Mouse (Mus musculus): Measurements from ENCODE around the gene Rbpms2. TPM values are rescaled to one million over a fixed set of nuclear protein-coding genes. Genes with fewer than 3 reads are reported as not detected.

Gene Rbpms2
- polyA plus RNA-seq, 2 experiments from 2014 or later: 0.23 to 3.0 TPM

DNA sequence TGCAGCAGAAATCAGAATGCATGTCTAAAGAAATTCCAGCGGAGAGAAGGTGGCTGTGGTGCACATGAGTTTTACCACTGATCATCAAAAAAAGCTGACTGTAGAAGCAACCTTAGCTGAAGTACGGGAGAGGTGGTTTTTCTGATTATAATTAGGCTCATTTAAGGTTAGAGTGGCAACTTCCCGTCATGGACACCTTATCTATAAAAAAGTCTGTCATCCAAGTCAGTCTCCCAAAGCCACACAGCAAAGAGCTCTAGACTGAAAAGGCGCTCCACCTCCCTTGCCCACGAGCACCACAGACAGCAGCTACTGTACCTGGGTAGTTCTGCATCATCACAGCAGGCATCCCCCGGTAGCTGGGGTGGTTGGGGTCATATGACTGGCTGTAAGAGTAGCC, 71.1 kb downstream of the Rbpms2 start:
- ATAC-seq: no peak

DNA sequence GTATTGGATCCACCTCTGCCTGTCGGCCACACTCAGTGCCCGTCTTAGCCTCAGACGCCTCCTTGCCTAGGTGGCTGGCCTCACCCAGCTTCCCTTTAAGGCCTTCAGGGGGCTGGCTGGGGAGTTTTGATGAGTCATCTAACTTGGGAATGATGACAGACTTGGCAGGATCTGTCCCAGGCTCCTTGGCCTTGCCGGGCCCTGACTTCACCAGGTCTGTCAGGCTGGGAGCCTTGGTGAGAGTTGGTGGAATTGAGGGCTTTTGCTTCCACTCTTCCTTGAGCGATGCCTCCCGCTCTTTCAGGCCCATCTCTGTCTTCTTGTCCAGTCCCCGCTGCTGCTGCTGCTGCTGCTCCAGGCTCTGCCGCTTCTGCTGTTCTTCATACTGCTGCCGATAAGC, 72.8 kb downstream of the Rbpms2 start:
- no peak for ATAC-seq

DNA sequence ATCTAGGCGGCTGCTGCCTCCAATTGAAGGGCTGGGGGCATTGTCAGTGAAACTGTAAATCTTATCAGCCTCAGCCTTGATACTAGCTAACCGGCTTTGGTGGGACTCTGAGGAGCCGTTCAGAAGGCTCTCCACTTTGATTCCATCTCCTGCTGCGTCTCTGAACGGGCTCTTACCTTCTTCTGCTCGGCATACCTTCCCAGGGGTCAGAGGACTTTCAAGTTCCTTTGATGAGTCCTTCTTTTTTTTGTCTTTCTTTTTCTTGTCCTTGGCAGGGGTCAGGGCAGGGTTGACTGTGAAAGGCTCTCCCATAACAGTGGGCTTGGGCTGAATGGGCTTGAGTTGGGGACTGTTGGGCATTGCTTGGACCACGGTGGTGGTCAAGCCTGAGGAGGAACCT, 73.8 kb downstream of the Rbpms2 start:
- ATAC-seq: no peak

- no peak for ATAC-seq
Measured at GRCm38 (mm10) chr9:65703926-65704595, 74.6 kb downstream of the Rbpms2 start.

Other genes with a start within 250 kb of the Rbpms2 start
- not detected for gene Kbtbd13, start 238.0 kb upstream of the Rbpms2 start, polyA plus RNA-seq (2017; shearing (Covaris generic))
- not detected for gene Rasl12, start 231.1 kb upstream of the Rbpms2 start, polyA plus RNA-seq (2017; shearing (Covaris generic))
- gene Slc51b, start 206.7 kb upstream of the Rbpms2 start, polyA plus RNA-seq (2017; shearing (Covaris generic)): not detected
- 10 to 100 TPM; 29.3 to 31.7 TPM for gene Mtfmt, start 193.9 kb upstream of the Rbpms2 start, polyA plus RNA-seq (2017; shearing (Covaris generic))
- 10 to 100 TPM; 76.6 to 78.9 TPM for gene Spg21, start 168.7 kb upstream of the Rbpms2 start, polyA plus RNA-seq (2017; shearing (Covaris generic))
- under 1 TPM in 1 of 2 experiments, not detected in 1; 0.35 TPM for gene Ankdd1a, start 109.5 kb upstream of the Rbpms2 start, polyA plus RNA-seq (2017; shearing (Covaris generic))
- gene Plekho2, start 49.6 kb upstream of the Rbpms2 start, polyA plus RNA-seq (2017; shearing (Covaris generic)): 10 to 100 TPM; 53.6 to 81.0 TPM
- gene Pif1, start 42.5 kb upstream of the Rbpms2 start, polyA plus RNA-seq (2017; shearing (Covaris generic)): 1 to 10 TPM in 1 of 2 experiments, under 1 TPM in 1; 0.73 to 1.1 TPM
- gene Oaz2, start 38.4 kb downstream of the Rbpms2 start, polyA plus RNA-seq (2017; shearing (Covaris generic)): 10 to 100 TPM; 28.1 to 40.3 TPM
- 1 to 10 TPM; 2.7 TPM for gene Zfp609, start 197.9 kb downstream of the Rbpms2 start, polyA plus RNA-seq (2017; shearing (Covaris generic))

Data from CD4-positive, CD25-positive, alpha-beta regulatory T cell, adult 4 months (primary cell).